Mouse (Mus musculus) gastrocnemius, adult 18-20 months (tissue): ENCODE results near the gene Myom1. TPM values are rescaled to one million over a fixed set of nuclear protein-coding genes. Genes with fewer than 3 reads are reported as not detected.

Source experiments
- DNase-seq: peaks from one replicate; pipeline ENCODE4 v3.0.0; 2021; ENCODE audit warnings: low spot score
- total RNA-seq, 2 experiments: library from RNA; stranded (reverse); gene quantifications; 2 replicates each; pipeline ENCODE4 v1.2.3; 2021

Myom1 gene
- total RNA-seq, 2 experiments from 2014 or later: 1,275 to 1,360 TPM

GRCm38 (mm10) chr17:71014911-71015310 lies 12.5 kb downstream of the Myom1 start:
- no peak for DNase-seq

- no peak for DNase-seq
These were observed 15.1 kb downstream of the Myom1 start for GRCm38 (mm10) chr17:71017457-71017998.

GRCm38 (mm10) chr17:71018151-71018550 lies 15.7 kb downstream of the Myom1 start:
- DNase-seq: no peak

- no peak for DNase-seq
These were observed 16.3 kb downstream of the Myom1 start for GRCm38 (mm10) chr17:71018616-71019308.

GRCm38 (mm10) chr17:71019309-71019655 lies 16.8 kb downstream of the Myom1 start:
- peak; percentile 69 for DNase-seq

GRCm38 (mm10) chr17:71019860-71020259 lies 17.4 kb downstream of the Myom1 start:
- no peak for DNase-seq

GRCm38 (mm10) chr17:71022841-71023240 lies 20.4 kb downstream of the Myom1 start:
- no peak for DNase-seq

GRCm38 (mm10) chr17:71024071-71024470 lies 21.6 kb downstream of the Myom1 start:
- DNase-seq: no peak

- peak; percentile 73 for DNase-seq
These were observed 23.5 kb downstream of the Myom1 start for GRCm38 (mm10) chr17:71025922-71026321.

- no peak for DNase-seq
These were observed 24.8 kb downstream of the Myom1 start for GRCm38 (mm10) chr17:71027186-71027585.

GRCm38 (mm10) chr17:71032719-71033118 lies 30.3 kb downstream of the Myom1 start:
- peak; percentile 61 for DNase-seq

GRCm38 (mm10) chr17:71034472-71034871 lies 32.0 kb downstream of the Myom1 start:
- no peak for DNase-seq

- no peak for DNase-seq
These were observed 34.8 kb downstream of the Myom1 start for GRCm38 (mm10) chr17:71037188-71037587.

- peak; percentile 88 for DNase-seq
These were observed 36.4 kb downstream of the Myom1 start for GRCm38 (mm10) chr17:71038812-71039211.

GRCm38 (mm10) chr17:71039851-71040581 lies 37.6 kb downstream of the Myom1 start:
- no peak for DNase-seq

- no peak for DNase-seq
These were observed 38.1 kb downstream of the Myom1 start for GRCm38 (mm10) chr17:71040582-71040880.

- no peak for DNase-seq
These were observed 40.2 kb downstream of the Myom1 start for GRCm38 (mm10) chr17:71042645-71043044.

- DNase-seq: no peak
These were observed 43.2 kb downstream of the Myom1 start for GRCm38 (mm10) chr17:71045591-71045990.

- no peak for DNase-seq
These were observed 44.4 kb downstream of the Myom1 start for GRCm38 (mm10) chr17:71046856-71047255.

GRCm38 (mm10) chr17:71049292-71049691 lies 46.9 kb downstream of the Myom1 start:
- no peak for DNase-seq

GRCm38 (mm10) chr17:71053134-71053708 lies 50.8 kb downstream of the Myom1 start:
- no peak for DNase-seq

- DNase-seq: no peak
These were observed 52.9 kb downstream of the Myom1 start for GRCm38 (mm10) chr17:71055203-71055894.
